Mouse (Mus musculus): Measurements from ENCODE around the gene Rfpl4b.

DNA sequence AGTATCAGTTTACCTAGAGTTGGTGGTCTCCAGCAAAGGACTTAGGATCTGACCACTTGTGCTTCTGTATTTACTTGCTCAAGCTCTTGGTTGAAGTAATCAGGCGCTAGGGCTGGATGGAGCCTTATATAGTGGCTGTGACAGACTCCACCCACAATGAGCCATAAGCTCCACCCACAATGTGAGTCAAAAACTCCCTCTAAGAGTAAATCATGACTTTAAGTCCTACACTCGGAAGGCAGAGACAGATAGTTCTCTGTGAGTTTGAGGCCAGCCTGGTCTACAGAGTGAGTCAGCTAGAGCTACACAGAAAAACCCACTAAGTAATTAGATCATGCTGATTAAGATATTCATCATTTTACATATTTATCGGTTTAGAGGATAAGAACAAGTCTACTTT, at the start of gene Rfpl4b:
- TF ChIP-seq POLR2A (IDR thresholded peaks at IDR 0.05; ENCODE audit: low read depth, low read length): no peak
- no peak for TF ChIP-seq CTCF (IDR thresholded peaks at IDR 0.05; ENCODE audit: borderline replicate concordance, insufficient read depth, low read length)
